Mouse (Mus musculus) lung, embryonic 16.5 days (tissue): ENCODE data around the gene Ndufaf1. TPM values are rescaled to one million over a fixed set of nuclear protein-coding genes. Genes with fewer than 3 reads are reported as not detected.
"Not testable (repeated sequence)": the region's sequence is repeated elsewhere in the genome, so short reads cannot be mapped to it uniquely, and the experiment has no call there.

Experiments used
- ATAC-seq: fragments of 200-750 bp; cut with Nextera tagmentation; 2 replicates; pipeline ENCODE4 v1.8.0; 2017; ENCODE audit warnings: low read depth, mild to moderate bottlenecking, moderate library complexity
- H3K27ac ChIP-seq: fragments of 300-500 bp; sonication (generic); 2 replicates; pipeline ENCODE4 v1.5.1; 2014; ENCODE audit warnings: mild to moderate bottlenecking, control low read depth, low read length
- H3K27me3 ChIP-seq: fragments of 300-500 bp; sonication (generic); 2 replicates; pipeline ENCODE4 v1.6.1; 2014; ENCODE audit warnings: low read depth, low read length, mixed read lengths; ENCODE audit not compliant: control insufficient read depth, insufficient read depth
- H3K36me3 ChIP-seq: fragments of 300-500 bp; sonication (generic); 2 replicates; pipeline ENCODE4 v1.6.1; 2014; ENCODE audit warnings: low read length; ENCODE audit not compliant: control insufficient read depth, insufficient read depth
- H3K4me1 ChIP-seq: fragments of 300-500 bp; sonication (generic); replicated peaks from 2 replicates; pipeline ENCODE4 v1.6.1; 2014; ENCODE audit warnings: low read length, mixed read lengths; ENCODE audit not compliant: control insufficient read depth, insufficient read depth
- H3K4me2 ChIP-seq: fragments of 300-500 bp; sonication (generic); 2 replicates; pipeline ENCODE4 v1.6.1; 2014; ENCODE audit warnings: low read depth, low read length, control low read depth
- H3K4me3 ChIP-seq: fragments of 300-500 bp; sonication (generic); 2 replicates; pipeline ENCODE4 v1.5.1; 2014; ENCODE audit warnings: mild to moderate bottlenecking, low read length, control low read depth
- H3K9ac ChIP-seq: fragments of 300-500 bp; sonication (generic); 2 replicates; pipeline ENCODE4 v1.6.1; 2014; ENCODE audit warnings: low read length, control low read depth
- H3K9me3 ChIP-seq: fragments of 300-500 bp; sonication (generic); 2 replicates; pipeline ENCODE4 v1.6.1; 2016; ENCODE audit warnings: low read length; ENCODE audit not compliant: control insufficient read depth
- WGBS: fragments of 180-500 bp; shearing (Covaris S2); extraction: QIAGEN DNeasy Blood & Tissue Kit; methylation state at CpG from one replicate; pipeline ENCODE4 v1.1.7; 2014; 5-methylcytosine and 5-hydroxymethylcytosine counted together
- polyA plus RNA-seq: library from polyadenylated mRNA; unstranded; fragments of >200 nt; fragmentation: Nextera tagmentation; extraction: Ambion mirVana; gene quantifications from 2 replicates; pipeline ENCODE4 v1.2.1, GENCODE M21; 2015

The Ndufaf1 gene
- polyA plus RNA-seq, 1 experiment from 2014 or later = 41.4 TPM

- no peaks in the 10 kb centered on the region for H3K4me1 ChIP-seq
- 98% methylated on average over 2 of the region's 2 CpGs for WGBS
- no peak overlapping the region for H3K4me2 ChIP-seq
- H3K9ac ChIP-seq = no peak overlapping the region
- H3K9me3 ChIP-seq = no peaks in the 10 kb centered on the region
- ATAC-seq = no peak
- H3K27ac ChIP-seq = no peak overlapping the region
- H3K4me3 ChIP-seq = no peak overlapping the region
- peaks cover 6% of the 10 kb centered on the region; the same call in 1 of the 2 replicates for H3K36me3 ChIP-seq
- no peaks in the 10 kb centered on the region for H3K27me3 ChIP-seq
These were observed 21.1 kb upstream of the Ndufaf1 start for GRCm38 (mm10) chr2:119683706-119684105.

- Histone ChIP-seq H3K9ac (peak overlapping the region; percentile 99), H3K27me3 (no peaks in the 10 kb centered on the region), H3K9me3 (no peaks in the 10 kb centered on the region), H3K4me1 (peaks cover 7% of the 10 kb centered on the region; the same call in 1 of the 2 replicates), H3K27ac (no peak overlapping the region), H3K36me3 (no peaks in the 10 kb centered on the region), H3K4me3 (peak overlapping the region; percentile 76), H3K4me2 (peak overlapping the region; percentile 82)
- ATAC-seq = no peak
- WGBS = 1% methylated on average over 5 of the region's 5 CpGs
These were observed 13.2 kb upstream of the Ndufaf1 start for GRCm38 (mm10) chr2:119675831-119676230.

- H3K9ac ChIP-seq = peak overlapping the region; percentile 99
- no peaks in the 10 kb centered on the region for H3K9me3 ChIP-seq
- H3K4me3 ChIP-seq = peak overlapping the region; percentile 76
- H3K36me3 ChIP-seq = no peaks in the 10 kb centered on the region
- peaks cover 7% of the 10 kb centered on the region; the same call in 1 of the 2 replicates for H3K4me1 ChIP-seq
- no peaks in the 10 kb centered on the region for H3K27me3 ChIP-seq
- H3K4me2 ChIP-seq = peak overlapping the region; percentile 82
- ATAC-seq = peak; percentile 86
- 0% methylated on average over 32 of the region's 39 CpGs for WGBS
- peak overlapping the region; percentile 80 for H3K27ac ChIP-seq
These were observed 12.7 kb upstream of the Ndufaf1 start for GRCm38 (mm10) chr2:119675215-119675784.

GRCm38 (mm10) chr2:119674525-119675214 lies 12.0 kb upstream of the Ndufaf1 start, which contains the start of gene Rtf1:
TSS of gene Rtf1 (plus strand) at chr2:119675068.
- Histone ChIP-seq H3K4me1 (peaks cover 7% of the 10 kb centered on the region; the same call in 1 of the 2 replicates), H3K27ac (peak within 1 kb of the TSS; percentile 89), H3K36me3 (no peaks in the 10 kb centered on the region), H3K9ac (peak within 1 kb of the TSS; percentile 99), H3K27me3 (no peaks in the 10 kb centered on the region), H3K9me3 (no peaks in the 10 kb centered on the region), H3K4me2 (peak within 1 kb of the TSS; percentile 96), H3K4me3 (peak within 1 kb of the TSS; percentile 76)
- peak; percentile 98 for ATAC-seq
- under 1% methylated on average over 46 of the region's 58 CpGs for WGBS

GRCm38 (mm10) chr2:119669010-119669409 lies 6.4 kb upstream of the Ndufaf1 start:
- Histone ChIP-seq H3K4me1 (no peaks in the 10 kb centered on the region), H3K9me3 (no peaks in the 10 kb centered on the region), H3K27me3 (no peaks in the 10 kb centered on the region), H3K36me3 (no peaks in the 10 kb centered on the region), H3K4me2 (no peak overlapping the region), H3K4me3 (no peak overlapping the region), H3K9ac (no peak overlapping the region), H3K27ac (no peak overlapping the region)
- 18% methylated on average over 7 of the region's 7 CpGs for WGBS
- no peak for ATAC-seq

GRCm38 (mm10) chr2:119665744-119666143 lies 3.1 kb upstream of the Ndufaf1 start:
- not testable (repeated sequence) for H3K27ac ChIP-seq, H3K27me3 ChIP-seq, H3K4me1 ChIP-seq, H3K9ac ChIP-seq, H3K4me3 ChIP-seq, H3K9me3 ChIP-seq, ATAC-seq, H3K4me2 ChIP-seq, H3K36me3 ChIP-seq
- WGBS = 73% methylated on average over 16 of the region's 23 CpGs

- no peak overlapping the region for H3K9ac ChIP-seq
- no peaks in the 10 kb centered on the region for H3K27me3 ChIP-seq
- no peak overlapping the region for H3K27ac ChIP-seq
- H3K4me2 ChIP-seq = no peak overlapping the region
- ATAC-seq = no peak
- H3K4me1 ChIP-seq = no peaks in the 10 kb centered on the region
- no peaks in the 10 kb centered on the region for H3K9me3 ChIP-seq
- WGBS = 84% methylated on average over 5 of the region's 5 CpGs
- peaks cover 55% of the 10 kb centered on the region for H3K36me3 ChIP-seq
- H3K4me3 ChIP-seq = no peak overlapping the region
These were observed 18.4 kb downstream of the Ndufaf1 start for GRCm38 (mm10) chr2:119644254-119644653.

GRCm38 (mm10) chr2:119641214-119641912 lies 21.3 kb downstream of the Ndufaf1 start:
- Histone ChIP-seq H3K9ac (no peak overlapping the region), H3K9me3 (no peaks in the 10 kb centered on the region), H3K4me2 (no peak overlapping the region), H3K36me3 (peaks cover 65% of the 10 kb centered on the region), H3K27ac (no peak overlapping the region), H3K4me3 (no peak overlapping the region), H3K27me3 (no peaks in the 10 kb centered on the region), H3K4me1 (no peaks in the 10 kb centered on the region)
- 96% methylated on average over 5 of the region's 5 CpGs for WGBS
- ATAC-seq = no peak

- Histone ChIP-seq H3K9ac (no peak overlapping the region), H3K9me3 (no peaks in the 10 kb centered on the region), H3K27me3 (no peaks in the 10 kb centered on the region), H3K4me2 (no peak overlapping the region), H3K4me1 (no peaks in the 10 kb centered on the region), H3K4me3 (no peak overlapping the region), H3K27ac (no peak overlapping the region), H3K36me3 (peaks cover 70% of the 10 kb centered on the region)
- no peak for ATAC-seq
- 71% methylated on average over 1 of the region's 1 CpGs for WGBS
These were observed 25.8 kb downstream of the Ndufaf1 start for GRCm38 (mm10) chr2:119636781-119637180.
